Mouse (Mus musculus): Measurements from ENCODE around the gene Klhl30. TPM values are rescaled to one million over a fixed set of nuclear protein-coding genes. Genes with fewer than 3 reads are reported as not detected.
A peak's percentile ranks its signal among the peaks of the same experiment; 100 is the strongest.

The Klhl30 gene
- polyA plus RNA-seq, 1 experiment: 0.23 TPM

DNA sequence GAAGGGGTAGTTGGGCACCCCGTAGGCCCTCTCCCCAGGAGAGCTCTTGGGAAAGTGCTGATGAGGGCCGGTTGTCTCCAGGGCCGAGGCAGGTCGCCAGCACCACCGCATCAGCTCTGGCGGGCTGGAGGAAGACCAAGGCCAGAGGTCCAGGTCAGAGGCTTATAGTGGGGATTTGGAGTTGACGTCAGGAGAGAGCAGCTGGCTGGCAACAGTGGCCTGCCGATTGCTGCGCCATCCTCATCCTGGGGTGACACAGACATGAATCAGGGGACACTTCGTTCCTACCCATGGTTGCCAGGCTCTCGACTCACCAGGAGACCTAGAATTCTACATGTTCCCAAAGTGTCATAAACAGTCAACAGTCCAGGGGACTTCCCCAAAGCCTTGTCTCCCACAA is 5.3 kb downstream of the Klhl30 start:
- TF ChIP-seq CTCF (IDR thresholded peaks at IDR 0.05; ENCODE audit: borderline replicate concordance, insufficient read depth, low read length) (no peak), POLR2A (IDR thresholded peaks at IDR 0.05; ENCODE audit: low read depth, low read length) (no peak)
- no peak overlapping the region for H3K27ac ChIP-seq (ENCODE audit: insufficient read depth, low read length)
- peaks cover 18% of the 10 kb centered on the region for H3K4me1 ChIP-seq (ENCODE audit: control insufficient read depth, insufficient read depth, low read length)
- H3K4me3 ChIP-seq (ENCODE audit: insufficient read depth, low read length): no peak overlapping the region

DNA sequence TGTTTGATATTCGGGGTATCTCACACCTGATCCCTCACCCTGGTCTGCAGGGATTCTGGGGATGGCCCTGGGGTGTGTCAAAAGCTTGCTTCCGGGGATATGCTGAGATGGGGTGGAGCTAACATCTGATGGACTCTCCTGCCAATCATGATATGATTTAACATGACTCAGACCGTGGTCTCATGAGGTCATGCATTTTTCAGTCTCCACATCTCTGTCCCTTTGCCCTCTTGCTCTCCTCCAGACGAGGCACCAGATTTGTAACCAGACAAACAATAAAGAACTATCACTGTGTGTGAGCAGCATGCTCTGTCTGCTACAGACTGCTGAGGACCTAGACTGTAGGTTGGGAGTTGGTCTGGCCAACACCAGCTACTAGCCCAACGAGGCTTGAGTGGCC is 11.3 kb downstream of the Klhl30 start:
- no peak overlapping the region for H3K27ac ChIP-seq (ENCODE audit: insufficient read depth, low read length)
- TF ChIP-seq POLR2A (IDR thresholded peaks at IDR 0.05; ENCODE audit: low read depth, low read length) (no peak), CTCF (IDR thresholded peaks at IDR 0.05; ENCODE audit: borderline replicate concordance, insufficient read depth, low read length) (no peak)
- no peak overlapping the region for H3K4me3 ChIP-seq (ENCODE audit: insufficient read depth, low read length)
- H3K4me1 ChIP-seq (ENCODE audit: control insufficient read depth, insufficient read depth, low read length): no peaks in the 10 kb centered on the region

DNA sequence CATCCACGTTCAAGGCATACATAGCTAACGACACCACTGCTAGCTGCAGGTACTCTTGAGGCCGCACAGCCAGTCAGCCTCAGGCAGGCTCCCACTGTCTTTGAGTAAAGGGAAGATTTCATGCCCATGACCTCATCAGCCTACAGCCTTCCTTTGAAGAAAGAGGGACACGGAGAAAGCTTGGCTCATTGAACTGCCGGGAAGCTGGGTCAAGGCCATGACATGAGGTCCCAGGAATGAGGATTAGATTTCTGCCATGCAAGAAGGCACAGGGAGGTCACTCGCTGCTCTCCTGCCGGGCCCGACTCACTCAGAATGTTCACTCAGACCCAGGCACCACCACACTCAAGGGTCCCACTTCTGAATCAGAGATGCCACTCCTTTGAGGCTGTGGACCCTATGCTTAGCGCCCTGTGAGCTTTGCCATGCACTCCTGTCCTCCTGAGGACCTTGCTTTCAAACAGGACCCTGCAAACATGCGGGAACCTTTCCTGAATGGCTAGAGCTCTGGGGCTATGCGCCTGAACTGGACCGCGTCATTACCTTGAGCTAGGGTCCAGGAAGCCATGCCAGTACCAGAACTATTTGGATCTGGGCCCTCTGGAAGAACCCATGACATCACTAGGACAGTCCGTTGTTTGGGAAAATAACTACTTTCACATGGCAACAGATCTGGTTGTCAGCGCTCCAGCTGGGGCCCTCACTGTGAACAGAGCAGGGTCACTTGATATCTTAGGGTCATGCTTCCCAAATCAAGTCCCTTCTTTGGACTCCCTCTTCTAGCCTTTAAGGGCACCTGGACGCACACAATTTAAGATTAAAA is 14.2 kb downstream of the Klhl30 start:
- Histone ChIP-seq H3K27ac (ENCODE audit: insufficient read depth, low read length) (no peak overlapping the region), H3K4me3 (ENCODE audit: insufficient read depth, low read length) (no peak overlapping the region), H3K4me1 (ENCODE audit: control insufficient read depth, insufficient read depth, low read length) (no peaks in the 10 kb centered on the region)
- TF ChIP-seq POLR2A (IDR thresholded peaks at IDR 0.05; ENCODE audit: low read depth, low read length) (no peak), CTCF (IDR thresholded peaks at IDR 0.05; ENCODE audit: borderline replicate concordance, insufficient read depth, low read length) (no peak)

DNA sequence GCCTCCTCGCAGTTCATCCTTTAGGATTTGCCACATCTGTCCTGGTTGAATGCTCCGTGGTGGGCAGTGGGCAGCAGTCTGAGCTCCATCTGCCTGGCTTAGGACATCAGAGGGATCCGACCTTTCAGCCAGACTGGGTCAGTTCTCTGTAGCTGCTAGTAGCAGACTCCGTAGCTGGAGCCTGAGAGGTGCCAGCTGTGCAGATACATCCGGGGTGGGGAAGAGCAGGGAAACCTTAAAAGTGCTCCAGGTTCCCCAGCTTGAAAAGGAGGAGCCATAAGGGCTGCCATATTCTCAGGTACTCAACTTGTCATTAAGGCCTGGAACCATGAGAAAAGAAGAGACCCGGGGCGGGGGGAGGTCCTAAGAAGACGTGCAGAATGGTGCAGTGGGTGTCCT is 15.0 kb downstream of the Klhl30 start:
- no peak for TF ChIP-seq POLR2A (IDR thresholded peaks at IDR 0.05; ENCODE audit: low read depth, low read length)
- no peak for TF ChIP-seq CTCF (IDR thresholded peaks at IDR 0.05; ENCODE audit: borderline replicate concordance, insufficient read depth, low read length)
- no peak overlapping the region for H3K27ac ChIP-seq (ENCODE audit: insufficient read depth, low read length)
- H3K4me3 ChIP-seq (ENCODE audit: insufficient read depth, low read length): no peak overlapping the region
- no peaks in the 10 kb centered on the region for H3K4me1 ChIP-seq (ENCODE audit: control insufficient read depth, insufficient read depth, low read length)

DNA sequence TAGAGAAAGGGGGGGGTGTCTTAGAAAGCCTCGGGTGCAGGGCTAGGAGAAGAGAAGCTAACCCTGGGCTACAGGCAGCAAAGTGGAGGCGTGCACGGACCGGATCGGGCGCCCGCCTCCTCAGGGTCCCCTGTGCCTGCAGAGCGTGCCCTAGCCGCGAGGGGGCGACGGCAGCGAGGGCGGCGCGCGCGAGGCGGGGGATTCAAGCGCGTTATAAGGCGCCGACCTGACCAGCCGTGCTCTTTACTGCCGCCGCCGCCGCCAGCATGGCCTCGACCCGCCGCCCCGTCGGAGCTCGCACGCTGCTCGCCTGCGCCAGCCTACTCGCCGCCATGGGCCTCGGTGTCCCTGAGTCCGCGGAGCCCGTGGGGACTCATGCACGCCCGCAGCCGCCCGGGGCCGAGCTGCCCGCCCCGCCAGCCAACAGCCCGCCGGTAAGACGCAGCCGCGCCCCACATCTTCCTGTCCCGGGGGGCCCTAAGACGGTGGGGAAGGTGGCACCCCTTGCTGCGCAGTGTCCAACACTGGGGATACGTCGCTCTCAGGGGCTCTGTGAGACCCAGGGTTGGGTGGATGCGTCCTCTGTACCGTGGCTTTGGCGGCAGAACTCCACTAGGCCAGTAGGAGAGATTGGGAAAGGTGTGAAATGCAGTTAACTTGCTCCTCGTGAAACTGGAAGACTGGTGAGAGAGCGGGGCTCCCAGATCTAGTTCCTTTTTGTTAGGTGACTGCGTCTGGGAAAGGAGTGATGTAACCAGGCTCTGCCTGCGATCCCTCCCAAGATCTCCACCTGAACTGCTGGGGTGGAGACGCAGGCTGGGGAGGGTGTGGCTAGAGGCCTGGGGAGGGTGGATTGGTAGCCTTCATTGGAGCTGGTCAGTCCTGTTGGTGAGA is 15.6 kb downstream of the Klhl30 start, which contains the start of gene Erfe:
Gene Erfe, plus strand, starts transcription at position 216 of the 894 bp plus-strand sequence.
- Histone ChIP-seq H3K27ac (ENCODE audit: insufficient read depth, low read length) (no peak within 1 kb of the TSS), H3K4me1 (ENCODE audit: control insufficient read depth, insufficient read depth, low read length) (no peaks in the 10 kb centered on the region), H3K4me3 (ENCODE audit: insufficient read depth, low read length) (peak within 1 kb of the TSS; percentile 29)
- peak; percentile 64 for TF ChIP-seq CTCF (IDR thresholded peaks at IDR 0.05; ENCODE audit: borderline replicate concordance, insufficient read depth, low read length)
- no peak for TF ChIP-seq POLR2A (IDR thresholded peaks at IDR 0.05; ENCODE audit: low read depth, low read length)

DNA sequence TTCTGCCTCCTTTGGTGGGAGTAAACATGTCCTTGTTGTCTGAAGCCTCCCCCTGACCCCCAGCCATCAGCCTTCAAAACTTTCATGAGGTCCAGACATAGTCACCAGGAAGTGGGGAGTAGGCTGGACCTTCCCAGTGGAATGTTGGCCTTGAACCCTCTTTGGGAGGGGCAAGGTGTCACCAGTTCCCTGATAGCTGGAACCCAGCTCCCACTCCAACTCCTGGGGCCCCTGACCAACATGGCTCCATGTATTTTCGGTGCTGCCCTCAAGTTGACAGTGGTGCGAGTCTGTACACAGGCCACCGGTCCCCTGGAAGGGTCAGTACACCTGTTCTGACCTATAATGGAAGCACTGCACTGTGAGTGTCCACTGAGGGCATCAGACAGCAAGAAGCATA is 16.5 kb downstream of the Klhl30 start:
- no peak for TF ChIP-seq CTCF (IDR thresholded peaks at IDR 0.05; ENCODE audit: borderline replicate concordance, insufficient read depth, low read length)
- no peak for TF ChIP-seq POLR2A (IDR thresholded peaks at IDR 0.05; ENCODE audit: low read depth, low read length)
- no peaks in the 10 kb centered on the region for H3K4me1 ChIP-seq (ENCODE audit: control insufficient read depth, insufficient read depth, low read length)

DNA sequence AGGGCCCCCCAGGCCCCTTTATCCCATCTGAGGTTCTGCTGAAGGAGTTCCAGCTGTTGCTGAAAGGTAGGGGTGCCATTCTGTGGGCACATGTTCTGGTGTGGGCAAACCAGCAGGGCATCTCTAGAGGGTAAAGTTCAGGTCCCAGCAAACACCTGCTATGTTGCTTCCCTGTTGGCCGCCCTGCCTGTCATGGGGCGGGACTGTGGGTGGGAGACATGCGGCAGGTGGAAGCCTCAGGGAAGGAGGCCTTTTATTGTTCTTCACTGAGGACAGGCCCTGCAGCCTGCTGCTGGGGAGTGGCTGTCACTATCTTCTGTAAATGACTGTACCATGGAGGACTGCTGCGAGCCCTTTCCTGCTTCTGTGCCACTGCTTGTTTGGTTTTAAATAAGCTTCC is 18.6 kb downstream of the Klhl30 start:
- no peaks in the 10 kb centered on the region for H3K4me1 ChIP-seq (ENCODE audit: control insufficient read depth, insufficient read depth, low read length)
- TF ChIP-seq CTCF (IDR thresholded peaks at IDR 0.05; ENCODE audit: borderline replicate concordance, insufficient read depth, low read length): no peak
- no peak for TF ChIP-seq POLR2A (IDR thresholded peaks at IDR 0.05; ENCODE audit: low read depth, low read length)
- no peak overlapping the region for H3K4me3 ChIP-seq (ENCODE audit: insufficient read depth, low read length)
- no peak overlapping the region for H3K27ac ChIP-seq (ENCODE audit: insufficient read depth, low read length)

More for the DNA sequence above, 16.5 kb downstream of the Klhl30 start:
- Histone ChIP-seq H3K27ac (ENCODE audit: insufficient read depth, low read length) (no peak overlapping the region), H3K4me3 (ENCODE audit: insufficient read depth, low read length) (no peak overlapping the region)

DNA sequence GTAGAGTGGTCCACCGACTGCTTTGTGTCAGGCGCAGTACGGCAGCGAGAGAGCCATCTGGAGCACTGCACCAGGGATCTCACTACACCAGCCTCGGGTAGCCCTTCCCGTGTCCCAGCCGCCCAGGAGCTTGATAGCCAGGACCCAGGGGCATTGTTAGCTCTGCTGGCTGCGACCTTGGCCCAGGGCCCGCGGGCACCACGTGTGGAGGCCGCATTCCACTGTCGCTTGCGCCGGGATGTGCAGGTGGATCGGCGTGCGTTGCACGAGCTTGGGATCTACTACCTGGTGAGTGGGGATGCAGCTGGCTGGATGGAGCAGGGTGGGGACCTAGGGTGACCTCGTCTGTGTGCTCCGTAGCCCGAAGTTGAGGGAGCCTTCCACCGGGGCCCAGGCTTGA is 19.2 kb downstream of the Klhl30 start:
- Histone ChIP-seq H3K27ac (ENCODE audit: insufficient read depth, low read length) (no peak overlapping the region), H3K4me1 (ENCODE audit: control insufficient read depth, insufficient read depth, low read length) (no peaks in the 10 kb centered on the region), H3K4me3 (ENCODE audit: insufficient read depth, low read length) (no peak overlapping the region)
- TF ChIP-seq POLR2A (IDR thresholded peaks at IDR 0.05; ENCODE audit: low read depth, low read length) (no peak), CTCF (IDR thresholded peaks at IDR 0.05; ENCODE audit: borderline replicate concordance, insufficient read depth, low read length) (no peak)

DNA sequence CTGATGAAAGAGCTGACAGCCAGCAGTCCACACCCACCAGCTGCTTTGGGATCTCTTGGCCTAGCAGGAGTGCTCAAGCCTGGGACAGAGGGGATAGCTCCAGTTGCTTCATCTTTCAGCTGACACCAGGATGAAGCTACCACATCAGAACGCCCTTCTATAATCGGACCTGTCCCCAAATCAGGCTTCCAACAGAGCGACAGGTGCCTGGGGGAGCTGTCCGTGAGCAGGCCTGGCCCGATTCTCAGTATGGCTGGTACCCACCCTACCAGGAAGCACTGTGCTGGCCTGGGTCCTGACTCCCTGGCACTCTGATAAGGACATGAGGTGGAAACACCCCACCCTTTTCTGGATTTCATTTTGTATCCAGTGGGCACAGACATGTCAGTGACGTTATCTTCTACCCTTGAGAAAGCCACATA is 22.6 kb downstream of the Klhl30 start:
- no peak for TF ChIP-seq CTCF (IDR thresholded peaks at IDR 0.05; ENCODE audit: borderline replicate concordance, insufficient read depth, low read length)
- no peak for TF ChIP-seq POLR2A (IDR thresholded peaks at IDR 0.05; ENCODE audit: low read depth, low read length)
- Histone ChIP-seq H3K27ac (ENCODE audit: insufficient read depth, low read length) (no peak overlapping the region), H3K4me1 (ENCODE audit: control insufficient read depth, insufficient read depth, low read length) (no peaks in the 10 kb centered on the region), H3K4me3 (ENCODE audit: insufficient read depth, low read length) (no peak overlapping the region)

All from embryonic fibroblast, embryonic 13.5 days (primary cell).